Mouse (Mus musculus): ENCODE measurements at regions not wholly inside any gene's neighbourhood (a gene's known extent, or its start where the extent isn't known, plus 50 kb on each side); places are given as distances from the start of the nearest gene placed in this dataset.

DNA sequence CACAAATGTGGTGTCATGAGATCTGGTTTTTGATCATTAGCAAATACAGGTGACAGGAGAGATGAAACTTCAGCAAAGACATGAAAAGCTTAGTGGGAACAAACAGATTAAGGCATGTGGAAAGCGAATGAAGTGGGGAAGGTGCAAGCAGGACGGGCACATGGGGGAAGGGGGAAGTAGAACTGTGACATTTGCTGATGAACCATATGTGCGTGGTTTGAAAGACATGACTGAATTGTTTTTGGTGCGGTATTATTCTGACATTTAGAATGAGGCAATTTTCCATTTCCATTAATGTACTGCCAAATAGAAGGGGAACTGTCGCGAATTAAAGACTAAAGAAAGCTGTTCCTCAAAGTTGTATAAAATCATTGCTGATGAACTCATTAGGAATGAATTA lies 521.5 kb upstream of the Nr3c2 start:
- H3K36me3 ChIP-seq (ENCODE audit: control insufficient read depth in 1 of 2, insufficient read depth in 2 of 2, low read length in 2 of 2), result no peaks in the 10 kb centered on the region
- no peak overlapping the region for H3K9ac ChIP-seq (ENCODE audit: control insufficient read depth, low read depth, low read length, poor library complexity, severe bottlenecking)
- no peaks in the 10 kb centered on the region for H3K79me2 ChIP-seq (ENCODE audit: control insufficient read depth, insufficient read depth, low read length, poor library complexity)
- no peak for DNase-seq (ENCODE audit: low read depth, low spot score)
- no peak overlapping the region for H3K4me3 ChIP-seq (ENCODE audit: control insufficient read depth in 1 of 2, insufficient read depth in 1 of 2, low read depth in 2 of 2, low read length in 2 of 2)
- no peak for TF ChIP-seq TBP (IDR thresholded peaks at IDR 0.05; ENCODE audit: low read depth, low read length)
- no peak for TF ChIP-seq ZNF384 (IDR thresholded peaks at IDR 0.05; ENCODE audit: low read depth, low read length)
- TF ChIP-seq HCFC1 (IDR thresholded peaks at IDR 0.05; ENCODE audit: low read depth, low read length), result no peak
- TF ChIP-seq POLR2AphosphoS2 (IDR thresholded peaks at IDR 0.05; ENCODE audit: low read length), result no peak
- no peak for TF ChIP-seq EP300 (IDR thresholded peaks at IDR 0.05; ENCODE audit: low read depth in 1 of 2, low read length in 2 of 2)
- TF ChIP-seq SMC3 (IDR thresholded peaks at IDR 0.05; ENCODE audit: low read depth, low read length), result no peak
- no peak for TF ChIP-seq USF2 (IDR thresholded peaks at IDR 0.05; ENCODE audit: borderline replicate concordance in 1 of 2, insufficient read depth in 1 of 2, low read depth in 1 of 2, low read length in 2 of 2)
- TF ChIP-seq RCOR1 (IDR thresholded peaks at IDR 0.05; ENCODE audit: low read depth, low read length), result no peak
- no peak for TF ChIP-seq MAX (IDR thresholded peaks at IDR 0.05; ENCODE audit: low read length)
- no peak for TF ChIP-seq MAFK (IDR thresholded peaks at IDR 0.05; ENCODE audit: borderline replicate concordance, low read depth, low read length)
- no peak for TF ChIP-seq ZC3H11A (IDR thresholded peaks at IDR 0.05; ENCODE audit: low read depth, low read length)
- H3K27me3 ChIP-seq (ENCODE audit: control insufficient read depth in 1 of 2, insufficient read depth in 2 of 2, low read length in 2 of 2), result no peaks in the 10 kb centered on the region
- no peaks in the 10 kb centered on the region for H3K9me3 ChIP-seq (replicated peaks; ENCODE audit: insufficient read depth, low read length)
- H3K27ac ChIP-seq (ENCODE audit: control insufficient read depth, low read depth, low read length), result no peak overlapping the region
- no peaks in the 10 kb centered on the region for H3K4me1 ChIP-seq (ENCODE audit: control insufficient read depth in 1 of 2, insufficient read depth in 2 of 2, low read length in 2 of 2)

GRCm38 (mm10) chr8:76381643-76382042 lies 517.6 kb upstream of the Nr3c2 start:
- TF ChIP-seq NRF1 (IDR thresholded peaks at IDR 0.05; ENCODE audit: insufficient read depth, low read depth, low read length, poor library complexity, severe bottlenecking) (no peak), TCF12 (IDR thresholded peaks at IDR 0.05; ENCODE audit: low read depth, low read length) (no peak), MAZ (IDR thresholded peaks at IDR 0.05; ENCODE audit: low read depth, low read length) (no peak), MEF2A (IDR thresholded peaks at IDR 0.05; ENCODE audit: extremely low read depth, insufficient replicate concordance, low read depth, low read length, poor library complexity, severe bottlenecking) (no peak), E2F4 (IDR thresholded peaks at IDR 0.05; ENCODE audit: borderline replicate concordance, low read depth, low read length) (no peak), UBTF (IDR thresholded peaks at IDR 0.05; ENCODE audit: borderline replicate concordance, insufficient read depth, low read depth, low read length) (no peak), EP300 (IDR thresholded peaks at IDR 0.05; ENCODE audit: low read depth in 1 of 2, low read length in 2 of 2) (no peak), MAX (IDR thresholded peaks at IDR 0.05; ENCODE audit: low read length) (no peak), GATA1 (IDR thresholded peaks at IDR 0.05; ENCODE audit: low read depth, low read length) (no peak), ZC3H11A (IDR thresholded peaks at IDR 0.05; ENCODE audit: low read depth, low read length) (no peak), MYB (IDR thresholded peaks at IDR 0.05; ENCODE audit: low read depth, low read length) (no peak), POLR2AphosphoS2 (IDR thresholded peaks at IDR 0.05; ENCODE audit: low read length) (no peak), MYC (IDR thresholded peaks at IDR 0.05; ENCODE audit: low read depth, low read length) (no peak), TBP (IDR thresholded peaks at IDR 0.05; ENCODE audit: low read depth, low read length) (no peak), BHLHE40 (IDR thresholded peaks at IDR 0.05; ENCODE audit: borderline replicate concordance, low read depth, low read length) (no peak), JUND (IDR thresholded peaks at IDR 0.05; ENCODE audit: low read depth, low read length) (no peak)
- no peaks in the 10 kb centered on the region for H3K36me3 ChIP-seq (ENCODE audit: control insufficient read depth in 1 of 2, insufficient read depth in 2 of 2, low read length in 2 of 2)
- H3K4me3 ChIP-seq (ENCODE audit: control insufficient read depth in 1 of 2, insufficient read depth in 1 of 2, low read depth in 2 of 2, low read length in 2 of 2), result no peak overlapping the region
- H3K9me3 ChIP-seq (replicated peaks; ENCODE audit: insufficient read depth, low read length), result no peaks in the 10 kb centered on the region
- no peak overlapping the region for H3K9ac ChIP-seq (ENCODE audit: control insufficient read depth, low read depth, low read length, poor library complexity, severe bottlenecking)
- no peaks in the 10 kb centered on the region for H3K4me1 ChIP-seq (ENCODE audit: control insufficient read depth in 1 of 2, insufficient read depth in 2 of 2, low read length in 2 of 2)
- DNase-seq (ENCODE audit: low read depth, low spot score), result no peak
- H3K79me2 ChIP-seq (ENCODE audit: control insufficient read depth, insufficient read depth, low read length, poor library complexity), result no peaks in the 10 kb centered on the region
- no peak overlapping the region for H3K27ac ChIP-seq (ENCODE audit: control insufficient read depth, low read depth, low read length)
- no peaks in the 10 kb centered on the region for H3K27me3 ChIP-seq (ENCODE audit: control insufficient read depth in 1 of 2, insufficient read depth in 2 of 2, low read length in 2 of 2)

Measured in MEL (cell line).